Mouse (Mus musculus): ENCODE results near the gene Vezt. TPM values are rescaled to one million over a fixed set of nuclear protein-coding genes. Genes with fewer than 3 reads are reported as not detected.

Gene Vezt
- total and polyA plus RNA-seq, 3 experiments, result 9.5 to 13.5 TPM; not detected in 1

DNA sequence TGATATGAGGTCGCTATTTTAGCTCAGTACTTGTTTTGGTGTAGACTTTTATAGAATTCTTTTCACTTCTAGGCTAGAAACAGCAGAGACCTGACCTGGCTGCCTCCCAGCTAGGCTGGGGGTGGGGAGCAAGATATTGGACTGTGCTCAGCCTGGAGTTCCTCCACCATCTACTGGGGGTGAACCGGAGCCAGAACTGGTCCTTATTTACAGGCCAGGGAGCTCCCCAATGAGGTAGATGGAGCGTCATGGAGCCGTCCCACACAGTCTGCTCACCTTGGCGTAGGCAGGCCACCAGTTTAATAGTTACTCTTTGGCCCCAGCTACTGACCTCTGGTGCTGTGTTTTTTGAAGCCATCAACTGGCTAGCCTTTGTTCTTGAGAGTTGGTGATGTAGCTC is 33.1 kb upstream of the Vezt start:
- Histone ChIP-seq H3K36me3 (ENCODE audit: control insufficient read depth in 1 of 2, insufficient read depth in 2 of 2, low read length in 2 of 2) (peaks cover 0 to 12% of the 10 kb centered on the region in 2 experiments; a peak in 2 of 4 replicates), H3K9me3 (replicated peaks; ENCODE audit: insufficient read depth, low read length) (no peaks in the 10 kb centered on the region), H3K27ac (ENCODE audit: control insufficient read depth, low read depth, low read length) (no peak overlapping the region), H3K4me3 (ENCODE audit: control insufficient read depth in 1 of 2, insufficient read depth in 1 of 2, low read depth in 2 of 2, low read length in 2 of 2) (no peak overlapping the region), H3K27me3 (ENCODE audit: control insufficient read depth in 1 of 2, insufficient read depth in 2 of 2, low read length in 2 of 2) (no peaks in the 10 kb centered on the region), H3K9ac (ENCODE audit: control insufficient read depth, low read depth, low read length, poor library complexity, severe bottlenecking) (no peak overlapping the region), H3K79me2 (ENCODE audit: control insufficient read depth, insufficient read depth, low read length, poor library complexity) (no peaks in the 10 kb centered on the region), H3K4me1 (ENCODE audit: control insufficient read depth in 1 of 2, insufficient read depth in 2 of 2, low read length in 2 of 2) (peaks cover 4 to 11% of the 10 kb centered on the region in 2 experiments)
- TF ChIP-seq SMC3 (IDR thresholded peaks at IDR 0.05; ENCODE audit: low read depth, low read length) (no peak), NELFE (IDR thresholded peaks at IDR 0.05; ENCODE audit: low read depth, low read length) (no peak), TBP (IDR thresholded peaks at IDR 0.05; ENCODE audit: low read depth, low read length) (no peak), TAL1 (IDR thresholded peaks at IDR 0.05; ENCODE audit: low read length) (no peak), POLR2A (IDR thresholded peaks at IDR 0.05; ENCODE audit: control insufficient read depth in 1 of 2, insufficient read depth in 1 of 2, low read depth in 1 of 2, low read length in 2 of 2, poor library complexity in 1 of 2) (no peak), TCF12 (IDR thresholded peaks at IDR 0.05; ENCODE audit: low read depth, low read length) (no peak), ELF1 (IDR thresholded peaks at IDR 0.05; ENCODE audit: low read depth, low read length) (no peak), SIN3A (IDR thresholded peaks at IDR 0.05; ENCODE audit: low read length) (no peak), E2F4 (IDR thresholded peaks at IDR 0.05; ENCODE audit: borderline replicate concordance, low read depth, low read length) (no peak), EP300 (IDR thresholded peaks at IDR 0.05; ENCODE audit: low read depth in 1 of 2, low read length in 2 of 2) (no peak), MAX (IDR thresholded peaks at IDR 0.05; ENCODE audit: low read length) (no peak), BHLHE40 (IDR thresholded peaks at IDR 0.05; ENCODE audit: borderline replicate concordance, low read depth, low read length) (no peak), KAT2A (conservative IDR thresholded peaks at IDR 0.05; ENCODE audit: low read depth, low read length) (no peak), CHD2 (IDR thresholded peaks at IDR 0.05; ENCODE audit: low read length) (no peak), MAFK (IDR thresholded peaks at IDR 0.05; ENCODE audit: borderline replicate concordance, low read depth, low read length) (no peak), HCFC1 (IDR thresholded peaks at IDR 0.05; ENCODE audit: low read depth, low read length) (no peak), ZMIZ1 (IDR thresholded peaks at IDR 0.05; ENCODE audit: low read depth, low read length) (no peak), ZC3H11A (IDR thresholded peaks at IDR 0.05; ENCODE audit: low read depth, low read length) (no peak), MXI1 (IDR thresholded peaks at IDR 0.05; ENCODE audit: low read depth, low read length) (no peak)
- DNase-seq (ENCODE audit: low read depth, low spot score), result no peak

DNA sequence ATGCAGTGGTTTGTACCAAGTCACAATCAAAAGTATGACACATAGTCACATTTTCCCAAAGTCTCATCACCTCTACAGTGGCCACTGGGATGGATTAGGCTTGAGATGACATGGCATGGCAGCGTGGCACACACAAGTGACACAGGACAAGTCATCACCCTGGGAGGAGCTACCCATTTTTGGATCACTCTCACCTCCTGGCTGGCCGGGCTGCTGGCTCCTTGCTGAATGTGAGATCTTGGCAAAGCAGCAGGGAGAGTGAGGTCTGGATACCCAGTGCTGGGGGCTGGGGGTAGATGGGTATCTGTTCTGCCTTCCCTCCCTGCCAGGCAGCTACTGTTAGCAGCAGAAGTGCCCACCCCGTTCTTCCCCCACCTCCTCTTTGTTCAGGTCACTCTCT is 31.3 kb upstream of the Vezt start:
- no peak for DNase-seq (ENCODE audit: low read depth, low spot score)
- Histone ChIP-seq H3K4me3 (ENCODE audit: control insufficient read depth in 1 of 2, insufficient read depth in 1 of 2, low read depth in 2 of 2, low read length in 2 of 2) (no peak overlapping the region), H3K79me2 (ENCODE audit: control insufficient read depth, insufficient read depth, low read length, poor library complexity) (no peaks in the 10 kb centered on the region), H3K9ac (ENCODE audit: control insufficient read depth, low read depth, low read length, poor library complexity, severe bottlenecking) (no peak overlapping the region), H3K27ac (ENCODE audit: control insufficient read depth, low read depth, low read length) (no peak overlapping the region), H3K4me1 (ENCODE audit: control insufficient read depth in 1 of 2, insufficient read depth in 2 of 2, low read length in 2 of 2) (peaks cover 0 to 2% of the 10 kb centered on the region in 2 experiments; a peak in 3 of 4 replicates), H3K36me3 (ENCODE audit: control insufficient read depth in 1 of 2, insufficient read depth in 2 of 2, low read length in 2 of 2) (peaks cover 0 to 4% of the 10 kb centered on the region in 2 experiments; a peak in 2 of 4 replicates), H3K27me3 (ENCODE audit: control insufficient read depth in 1 of 2, insufficient read depth in 2 of 2, low read length in 2 of 2) (no peaks in the 10 kb centered on the region), H3K9me3 (replicated peaks; ENCODE audit: insufficient read depth, low read length) (no peaks in the 10 kb centered on the region)
- TF ChIP-seq RCOR1 (IDR thresholded peaks at IDR 0.05; ENCODE audit: low read depth, low read length), result no peak
- no peak for TF ChIP-seq POLR2AphosphoS2 (IDR thresholded peaks at IDR 0.05; ENCODE audit: low read length)
- TF ChIP-seq ZC3H11A (IDR thresholded peaks at IDR 0.05; ENCODE audit: low read depth, low read length), result no peak
- TF ChIP-seq BHLHE40 (IDR thresholded peaks at IDR 0.05; ENCODE audit: borderline replicate concordance, low read depth, low read length), result no peak
- no peak for TF ChIP-seq JUND (IDR thresholded peaks at IDR 0.05; ENCODE audit: low read depth, low read length)
- TF ChIP-seq CTCF (IDR thresholded peaks at IDR 0.05 in 2 of 3, conservative IDR thresholded peaks at IDR 0.05 in 1 of 3; ENCODE audit: control insufficient read depth in 1 of 3, insufficient read depth in 1 of 3, low read depth in 2 of 3, low read length in 3 of 3, poor library complexity in 1 of 3, severe bottlenecking in 1 of 3), result no peak
- TF ChIP-seq MAZ (IDR thresholded peaks at IDR 0.05; ENCODE audit: low read depth, low read length), result no peak
- TF ChIP-seq MAX (IDR thresholded peaks at IDR 0.05; ENCODE audit: low read length), result no peak
- no peak for TF ChIP-seq ZMIZ1 (IDR thresholded peaks at IDR 0.05; ENCODE audit: low read depth, low read length)
- TF ChIP-seq USF2 (IDR thresholded peaks at IDR 0.05; ENCODE audit: borderline replicate concordance in 1 of 2, insufficient read depth in 1 of 2, low read depth in 1 of 2, low read length in 2 of 2), result no peak
